Mouse (Mus musculus) heart, embryonic 16.5 days (tissue): ENCODE data around the gene Tgfbr3. TPM values are rescaled to one million over a fixed set of nuclear protein-coding genes. Genes with fewer than 3 reads are reported as not detected.
"Not testable (repeated sequence)": the region's sequence is repeated elsewhere in the genome, so short reads cannot be mapped to it uniquely, and the experiment has no call there.

Experiments
- ATAC-seq: fragments of 200-750 bp; cut with Nextera tagmentation; replicated peaks from 2 replicates; pipeline ENCODE4 v1.8.0; 2017; ENCODE audit warnings: moderate number of reproducible peaks; ENCODE audit not compliant: insufficient read depth, low FRiP score; ENCODE audit errors: extremely low read depth
- H3K27ac ChIP-seq: fragments of 300-500 bp; sonication (generic); 2 replicates; pipeline ENCODE4 v1.5.1; 2014; ENCODE audit warnings: mild to moderate bottlenecking, low read length, control low read depth, moderate library complexity
- H3K27me3 ChIP-seq: fragments of 300-500 bp; sonication (generic); 2 replicates; pipeline ENCODE4 v1.6.1; 2014; ENCODE audit warnings: low read length, mixed read lengths; ENCODE audit not compliant: control insufficient read depth, insufficient read depth
- H3K36me3 ChIP-seq: fragments of 300-500 bp; sonication (generic); 2 replicates; pipeline ENCODE4 v1.6.1; 2014; ENCODE audit not compliant: control insufficient read depth, insufficient read depth
- H3K4me1 ChIP-seq: fragments of 300-500 bp; sonication (generic); 2 replicates; pipeline ENCODE4 v1.6.1; 2014; ENCODE audit warnings: low read length, mixed read lengths; ENCODE audit not compliant: control insufficient read depth, insufficient read depth
- H3K4me2 ChIP-seq: fragments of 300-500 bp; sonication (generic); 2 replicates; pipeline ENCODE4 v1.6.1; 2014; ENCODE audit warnings: low read depth, mild to moderate bottlenecking, control low read depth, low read length
- H3K4me3 ChIP-seq: fragments of 300-500 bp; sonication (generic); 2 replicates; pipeline ENCODE4 v1.5.1; 2014; ENCODE audit warnings: mild to moderate bottlenecking, control low read depth, low read length
- H3K9ac ChIP-seq: fragments of 300-500 bp; sonication (generic); 2 replicates; pipeline ENCODE4 v1.6.1; 2014; ENCODE audit warnings: low read length, control low read depth
- H3K9me3 ChIP-seq: fragments of 300-500 bp; sonication (generic); replicated peaks from 2 replicates; pipeline ENCODE4 v1.6.1; 2016; ENCODE audit warnings: low read length; ENCODE audit not compliant: control insufficient read depth
- WGBS: fragments of 180-500 bp; shearing (Covaris S2); extraction: QIAGEN DNeasy Blood & Tissue Kit; methylation state at CpG from one replicate; pipeline ENCODE4 v1.1.7; 2014; 5-methylcytosine and 5-hydroxymethylcytosine counted together
- polyA plus RNA-seq: library from polyadenylated mRNA; unstranded; fragments of >200 nt; fragmentation: Nextera tagmentation; extraction: Ambion mirVana; gene quantifications from 2 replicates; pipeline ENCODE4 v1.2.1, GENCODE M21; 2015

Tgfbr3 gene
- polyA plus RNA-seq, 1 experiment from 2014 or later: 20.1 TPM

DNA sequence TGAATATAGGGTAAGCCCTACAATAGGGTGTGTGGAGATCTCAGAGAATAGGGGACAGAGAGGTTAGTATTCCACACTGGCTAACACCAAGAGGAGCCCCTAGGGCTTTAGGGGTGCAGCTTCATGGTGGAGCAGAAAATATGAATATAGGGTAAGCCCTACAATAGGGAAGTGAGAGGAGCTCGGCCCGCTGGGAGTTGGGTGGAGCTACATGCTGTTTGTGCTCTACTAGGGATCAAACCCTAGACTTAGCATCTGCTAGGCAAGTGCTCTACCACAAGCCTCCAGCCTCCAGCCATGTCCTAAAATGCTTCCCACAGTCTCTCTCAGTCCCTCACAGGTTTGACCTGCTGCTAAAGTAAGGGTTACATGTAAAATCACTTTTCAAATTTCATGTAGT is 65.9 kb downstream of the Tgfbr3 start:
- H3K9me3 ChIP-seq, H3K9ac ChIP-seq, H3K4me2 ChIP-seq, ATAC-seq, H3K36me3 ChIP-seq, H3K27me3 ChIP-seq, H3K4me3 ChIP-seq, H3K27ac ChIP-seq: not testable (repeated sequence)
- 86% methylated on average over 2 of the region's 2 CpGs for WGBS
- peaks cover 28% of the 10 kb centered on the region for H3K4me1 ChIP-seq

DNA sequence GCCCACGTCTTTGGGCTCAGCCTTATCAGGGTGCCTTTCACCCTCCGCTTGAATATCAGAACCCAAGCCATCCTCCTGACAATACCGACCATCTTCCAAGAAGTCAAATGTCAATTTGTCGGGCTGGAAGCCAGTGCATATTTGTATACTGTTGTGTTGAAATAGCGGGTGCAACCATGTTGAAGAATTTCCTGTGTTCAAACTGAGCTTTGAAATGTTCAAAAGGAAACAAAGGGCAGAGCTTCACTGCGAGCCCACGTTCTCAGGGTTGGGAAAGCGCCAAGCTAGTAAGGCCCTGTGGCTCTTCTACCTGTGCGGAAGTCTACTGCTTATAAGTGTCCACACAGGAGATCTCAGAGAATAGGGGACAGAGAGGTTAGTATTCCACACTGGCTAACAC is 66.4 kb downstream of the Tgfbr3 start:
- Histone ChIP-seq H3K36me3 (peaks cover 3% of the 10 kb centered on the region; the same call in 1 of the 2 replicates), H3K9me3 (peaks cover 3% of the 10 kb centered on the region; the same call in 1 of the 2 replicates), H3K4me1 (peaks cover 30% of the 10 kb centered on the region), H3K27me3 (no peaks in the 10 kb centered on the region), H3K4me3 (no peak overlapping the region), H3K27ac (no peak overlapping the region), H3K4me2 (no peak overlapping the region), H3K9ac (no peak overlapping the region)
- no peak for ATAC-seq
- 67% methylated on average over 9 of the region's 9 CpGs for WGBS

DNA sequence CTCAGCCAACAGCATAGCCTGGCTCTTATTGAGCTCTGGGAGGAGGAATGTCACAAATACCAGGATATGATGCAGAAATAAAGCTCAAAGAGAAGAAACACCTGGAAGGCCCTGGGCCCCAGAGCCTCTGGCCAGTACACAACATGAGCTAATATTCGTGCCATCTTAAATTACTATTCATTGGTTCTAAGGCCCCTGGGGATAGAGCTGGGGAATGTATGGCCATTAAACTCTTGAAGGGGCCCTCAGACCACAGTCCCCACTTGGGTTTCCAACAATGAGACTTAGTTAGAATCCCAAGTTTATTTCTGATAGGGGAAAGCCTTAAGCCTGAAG is 66.8 kb downstream of the Tgfbr3 start:
- H3K4me2 ChIP-seq: no peak overlapping the region
- H3K27me3 ChIP-seq: no peaks in the 10 kb centered on the region
- peaks cover 1% of the 10 kb centered on the region; the same call in 1 of the 2 replicates for H3K36me3 ChIP-seq
- H3K4me1 ChIP-seq: peaks cover 34% of the 10 kb centered on the region
- peaks cover 1% of the 10 kb centered on the region; the same call in 1 of the 2 replicates for H3K9me3 ChIP-seq
- H3K9ac ChIP-seq: no peak overlapping the region
- no peak for ATAC-seq
- WGBS: 78% methylated on average over 1 of the region's 1 CpGs
- H3K27ac ChIP-seq: peak overlapping the region; percentile 14; the same call in 1 of the 2 replicates
- H3K4me3 ChIP-seq: no peak overlapping the region

DNA sequence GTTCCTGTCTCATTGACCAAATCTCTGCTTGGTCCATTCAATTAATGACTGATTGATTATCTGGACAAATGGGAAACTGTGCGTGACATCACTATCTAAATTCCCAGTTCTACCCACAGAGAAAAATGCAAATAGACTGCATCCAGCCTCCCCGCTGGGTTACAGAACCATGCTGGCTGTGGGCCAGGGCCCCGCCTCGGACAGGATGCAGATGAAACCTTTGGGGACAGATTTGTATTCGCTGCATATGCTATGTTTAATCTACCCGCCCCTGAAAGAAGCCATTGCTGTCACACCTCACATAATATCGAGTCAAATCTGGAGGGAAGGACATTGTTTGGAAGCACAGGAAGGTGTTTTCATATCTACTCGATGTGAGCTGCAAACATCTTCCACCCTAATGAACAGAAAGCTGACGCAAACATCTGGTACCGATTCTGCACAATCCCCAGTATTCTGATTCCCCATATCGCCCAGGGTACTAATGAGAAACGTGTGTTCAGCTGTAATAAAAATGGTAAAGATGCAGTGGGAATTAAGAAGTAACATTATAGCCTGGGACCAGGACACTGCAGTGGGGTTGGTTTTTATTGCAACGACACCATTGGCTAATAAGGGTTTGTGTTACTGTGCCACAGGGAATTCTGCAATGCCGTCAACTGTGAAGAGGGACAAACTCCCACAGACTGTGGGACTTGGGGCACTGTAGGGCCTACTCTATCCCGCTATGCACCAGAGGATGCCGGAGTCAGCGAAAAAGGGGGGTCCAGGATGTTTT is 67.3 kb downstream of the Tgfbr3 start:
- no peaks in the 10 kb centered on the region for H3K27me3 ChIP-seq
- no peaks in the 10 kb centered on the region for H3K36me3 ChIP-seq
- no peak for ATAC-seq
- 63% methylated on average over 17 of the region's 17 CpGs for WGBS
- no peaks in the 10 kb centered on the region for H3K9me3 ChIP-seq
- no peak overlapping the region for H3K9ac ChIP-seq
- H3K4me1 ChIP-seq: peaks cover 39% of the 10 kb centered on the region
- no peak overlapping the region for H3K4me3 ChIP-seq
- H3K4me2 ChIP-seq: 0 out of 2 replicates have a peak overlapping the region, but pooled peaks have one; percentile 21
- H3K27ac ChIP-seq: peak overlapping the region; percentile 14; the same call in 1 of the 2 replicates

DNA sequence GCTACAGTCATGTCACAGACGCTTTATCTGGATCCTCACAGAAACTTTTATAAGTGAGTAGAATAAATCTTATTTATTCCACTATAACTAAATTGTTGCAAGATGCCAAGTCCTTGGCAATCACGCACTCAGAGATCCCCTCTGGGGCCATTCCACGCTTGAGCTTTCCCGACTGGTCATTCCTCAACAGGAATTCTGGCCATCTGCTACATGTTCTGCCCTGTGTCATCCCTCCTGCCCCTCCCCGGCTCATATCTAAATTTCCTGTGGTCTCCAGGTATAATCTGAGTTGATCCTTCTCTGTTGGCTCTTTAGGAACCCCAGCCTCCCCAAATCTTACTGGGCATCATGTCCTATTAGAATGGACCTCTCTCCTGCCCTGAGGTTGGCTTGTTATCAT is 68.5 kb downstream of the Tgfbr3 start:
- H3K27ac ChIP-seq: no peak overlapping the region

DNA sequence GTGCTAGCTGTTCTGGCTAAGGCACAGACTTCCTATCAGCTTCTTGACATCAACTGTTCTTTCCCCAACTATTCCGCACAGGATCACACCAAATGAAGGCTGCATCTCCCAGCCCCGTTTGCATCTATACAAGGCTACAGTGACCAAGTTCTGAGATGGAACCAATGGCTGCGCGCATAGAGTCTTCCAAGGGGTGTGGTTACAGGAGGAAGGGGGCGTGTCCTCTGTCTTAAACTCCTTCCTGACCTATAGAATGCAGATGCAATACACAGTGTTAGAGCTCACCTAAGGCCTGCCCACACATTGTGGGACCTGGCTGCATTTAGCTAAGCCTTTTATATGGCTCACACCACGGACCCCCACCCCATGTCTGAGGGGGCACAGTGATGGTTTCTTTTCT is 69.5 kb downstream of the Tgfbr3 start:
- 82% methylated on average over 6 of the region's 6 CpGs for WGBS
- Histone ChIP-seq H3K4me3 (no peak overlapping the region), H3K4me2 (no peak overlapping the region), H3K27me3 (no peaks in the 10 kb centered on the region), H3K9ac (no peak overlapping the region), H3K9me3 (no peaks in the 10 kb centered on the region), H3K27ac (no peak overlapping the region), H3K36me3 (peaks cover under 1% of the 10 kb centered on the region; the same call in 1 of the 2 replicates), H3K4me1 (peaks cover 44% of the 10 kb centered on the region)
- ATAC-seq: no peak

More for the DNA sequence above, 68.5 kb downstream of the Tgfbr3 start:
- peaks cover 44% of the 10 kb centered on the region for H3K4me1 ChIP-seq
- no peak overlapping the region for H3K4me2 ChIP-seq
- H3K9me3 ChIP-seq: no peaks in the 10 kb centered on the region
- no peak overlapping the region for H3K4me3 ChIP-seq
- no peaks in the 10 kb centered on the region for H3K27me3 ChIP-seq
- ATAC-seq: no peak
- H3K9ac ChIP-seq: no peak overlapping the region
- WGBS: 70% methylated on average over 5 of the region's 5 CpGs
- no peaks in the 10 kb centered on the region for H3K36me3 ChIP-seq

DNA sequence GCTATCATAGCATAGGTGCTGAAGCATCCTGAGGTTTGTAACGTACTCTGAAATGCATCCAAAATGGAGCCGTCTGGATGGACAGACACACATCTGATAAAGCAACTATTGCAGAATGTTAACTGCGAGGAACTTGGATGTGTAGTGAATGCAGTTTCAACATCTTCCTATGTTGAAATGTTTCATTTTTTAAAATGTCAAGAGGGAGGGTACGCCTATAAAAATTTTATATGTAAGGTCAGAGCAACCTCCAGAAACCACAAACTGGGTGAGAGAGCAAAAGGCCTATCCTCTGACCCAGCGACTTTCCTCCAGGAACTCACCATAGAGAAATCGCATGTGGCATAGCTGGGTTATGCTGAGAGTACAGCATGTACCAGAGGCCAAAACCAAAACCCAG is 70.1 kb downstream of the Tgfbr3 start:
- Histone ChIP-seq H3K9me3 (no peaks in the 10 kb centered on the region), H3K9ac (no peak overlapping the region), H3K27ac (no peak overlapping the region), H3K4me1 (peaks cover 44% of the 10 kb centered on the region), H3K27me3 (no peaks in the 10 kb centered on the region), H3K36me3 (peaks cover 5% of the 10 kb centered on the region), H3K4me3 (no peak overlapping the region), H3K4me2 (no peak overlapping the region)
- no peak for ATAC-seq
- 82% methylated on average over 6 of the region's 6 CpGs for WGBS

DNA sequence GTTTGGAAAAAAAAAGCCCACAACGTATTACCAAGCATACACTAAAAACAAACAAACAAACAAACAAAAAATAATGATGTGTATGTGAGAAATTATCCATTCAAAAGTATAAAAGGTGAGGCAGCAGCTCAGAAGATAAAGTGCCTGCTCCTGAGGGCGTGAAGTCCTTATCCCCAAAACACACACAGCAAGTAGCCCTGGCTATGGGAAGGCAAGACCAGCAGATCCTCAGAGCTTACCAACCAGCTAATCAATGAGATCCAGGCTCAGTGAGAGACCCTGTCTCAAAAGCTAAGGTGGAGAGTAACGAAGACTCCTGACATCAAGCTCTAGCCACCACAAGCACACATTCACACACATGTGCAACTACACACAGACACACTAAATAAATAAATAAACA is 70.8 kb downstream of the Tgfbr3 start:
- Histone ChIP-seq H3K4me2 (no peak overlapping the region), H3K4me1 (peaks cover 37% of the 10 kb centered on the region), H3K4me3 (no peak overlapping the region), H3K27me3 (no peaks in the 10 kb centered on the region), H3K9ac (no peak overlapping the region), H3K9me3 (no peaks in the 10 kb centered on the region), H3K27ac (no peak overlapping the region), H3K36me3 (peaks cover 5% of the 10 kb centered on the region)
- 83% methylated on average over 3 of the region's 3 CpGs for WGBS
- ATAC-seq: no peak

DNA sequence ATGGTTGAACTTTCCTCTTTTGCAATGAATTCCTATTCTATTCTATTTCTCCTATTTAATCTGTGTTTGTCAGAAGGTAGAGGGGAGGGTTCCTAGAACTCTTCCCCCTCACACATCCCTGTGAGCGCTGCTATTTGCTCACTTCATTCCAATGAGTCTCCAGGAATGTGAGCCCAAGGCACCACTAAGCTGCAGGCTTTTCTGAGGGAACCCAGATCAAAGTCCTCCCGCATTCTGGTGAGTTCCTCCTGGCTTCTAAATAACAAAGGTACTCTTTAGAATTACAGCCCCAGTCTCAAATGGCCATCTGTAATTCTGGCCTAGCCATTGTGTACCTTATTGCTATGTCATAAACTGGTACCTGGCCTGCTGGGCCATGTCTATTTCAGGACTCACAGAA is 72.3 kb downstream of the Tgfbr3 start:
- Histone ChIP-seq H3K27ac (0 out of 2 replicates have a peak overlapping the region, but pooled peaks have one; percentile 2), H3K9me3 (no peaks in the 10 kb centered on the region), H3K4me1 (peaks cover 29% of the 10 kb centered on the region), H3K4me3 (no peak overlapping the region), H3K27me3 (no peaks in the 10 kb centered on the region), H3K36me3 (peaks cover 5% of the 10 kb centered on the region), H3K9ac (no peak overlapping the region), H3K4me2 (no peak overlapping the region)
- no peak for ATAC-seq
- 42% methylated on average over 2 of the region's 2 CpGs for WGBS
